Mouse (Mus musculus) ES-E14 (cell line): ENCODE measurements at regions not wholly inside any gene's neighbourhood (a gene's known extent, or its start where the extent isn't known, plus 50 kb on each side); places are given as distances from the start of the nearest gene placed in this dataset.

ENCODE experiments used
- MAFK ChIP-seq: IDR thresholded peaks from 2 replicates; pipeline ENCODE4 v1.6.1; 2014; ENCODE audit warnings: mild to moderate bottlenecking, low read depth, low read length, inconsistent platforms; ENCODE audit not compliant: insufficient read depth
- ZNF384 ChIP-seq: IDR thresholded peaks from 2 replicates; pipeline ENCODE4 v1.6.1; 2012; ENCODE audit warnings: low read depth, low read length, inconsistent platforms

- TF ChIP-seq ZNF384 (no peak), MAFK (no peak)
These were observed 230.3 kb upstream of the 4930583I09Rik start for GRCm38 (mm10) chr17:65066135-65066534.
